Mouse (Mus musculus) adrenal gland, adult 8-10 months (tissue): ENCODE data around the gene Rere. TPM values are rescaled to one million over a fixed set of nuclear protein-coding genes. Genes with fewer than 3 reads are reported as not detected.

Source experiments
- total RNA-seq, 4 experiments: library from RNA; stranded (reverse); gene quantifications; 2 replicates each; pipeline ENCODE4 v1.2.4; 2022

Rere gene
- total RNA-seq, 4 experiments from 2014 or later = 108 to 187 (median 139) TPM

Other genes with a start within 250 kb of the Rere start
- gene Gpr157, start 194.3 kb upstream of the Rere start, total RNA-seq = 1 to 10 TPM; 1.4 to 3.3 (median 2.3) TPM
- 1 to 10 TPM in 2 of 4 experiments, under 1 TPM in 2; 0.45 to 3.3 (median 1.3) TPM for gene Slc2a5, start 162.4 kb upstream of the Rere start, total RNA-seq
- not detected for gene Slc2a7, start 132.7 kb upstream of the Rere start, total RNA-seq
- gene Car6, start 80.3 kb upstream of the Rere start, total RNA-seq = under 1 TPM in 3 of 4 experiments, not detected in 1; 0.30 to 0.70 (median 0.59) TPM
- 100 to 1,000 TPM; 203 to 424 (median 307) TPM for gene Eno1, start 44.9 kb upstream of the Rere start, total RNA-seq